Mouse (Mus musculus) MEL (cell line): Measurements from ENCODE around the gene Pafah2.

Experiments
- MAX ChIP-seq: IDR thresholded peaks from 2 replicates; pipeline ENCODE4 v1.6.1; 2011; ENCODE audit warnings: low read length, improper control_type of control experiment
- MYC ChIP-seq: IDR thresholded peaks from 2 replicates; pipeline ENCODE4 v1.6.1; 2011; ENCODE audit warnings: low read depth, mild to moderate bottlenecking, low read length, improper control_type of control experiment, moderate library complexity

DNA sequence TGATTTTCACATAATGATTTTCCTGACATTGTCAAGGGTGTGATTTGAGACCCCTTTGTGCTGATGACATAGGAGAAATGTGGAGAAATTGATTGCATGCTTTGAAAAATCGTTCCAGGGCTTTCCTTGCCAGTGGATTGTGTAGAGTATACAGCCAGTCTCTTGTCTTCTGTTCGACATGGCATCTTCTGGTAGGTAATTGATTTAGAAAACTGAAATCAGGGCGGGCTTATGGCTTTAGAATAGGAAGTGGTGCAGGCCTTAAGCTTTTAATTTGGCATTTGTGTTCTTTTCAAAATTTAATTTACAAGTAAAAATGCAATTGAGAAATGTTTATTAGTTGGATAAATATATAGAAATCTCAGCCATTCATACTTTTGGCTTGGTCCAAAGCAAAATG is 73.9 kb downstream of the Pafah2 start:
- no peak for TF ChIP-seq MYC
- TF ChIP-seq MAX: no peak
